Mouse (Mus musculus): ENCODE data around the gene Sh3tc1. TPM values are rescaled to one million over a fixed set of nuclear protein-coding genes. Genes with fewer than 3 reads are reported as not detected.
A peak's percentile ranks its signal among the peaks of the same experiment; 100 is the strongest.

Gene Sh3tc1
- polyA plus RNA-seq, 1 experiment from 2014 or later = 10.4 TPM

- H3K36me3 ChIP-seq = no peaks in the 10 kb centered on the region
- H3K9me3 ChIP-seq (replicated peaks) = no peaks in the 10 kb centered on the region
- no peak for ATAC-seq (ENCODE audit: insufficient number of reproducible peaks, low FRiP score)
- H3K27me3 ChIP-seq (replicated peaks) = peaks cover 26% of the 10 kb centered on the region
- H3K4me3 ChIP-seq = no peak overlapping the region
- no peak overlapping the region for H3K4me2 ChIP-seq
- no peak overlapping the region for H3K9ac ChIP-seq
- no peak overlapping the region for H3K27ac ChIP-seq (ENCODE audit: poor library complexity, severe bottlenecking)
- 35% methylated on average over 3 of the region's 3 CpGs for WGBS
- peaks cover 56% of the 10 kb centered on the region for H3K4me1 ChIP-seq (replicated peaks)
Observed at GRCm38 (mm10) chr5:35685079-35685478, 54.7 kb downstream of the Sh3tc1 start.

GRCm38 (mm10) chr5:35680958-35681357 lies 58.8 kb downstream of the Sh3tc1 start:
- no peaks in the 10 kb centered on the region for H3K9me3 ChIP-seq (replicated peaks)
- H3K4me2 ChIP-seq = no peak overlapping the region
- 50% methylated on average over 2 of the region's 2 CpGs for WGBS
- no peak overlapping the region for H3K27ac ChIP-seq (ENCODE audit: poor library complexity, severe bottlenecking)
- no peak for ATAC-seq (ENCODE audit: insufficient number of reproducible peaks, low FRiP score)
- peaks cover 65% of the 10 kb centered on the region for H3K27me3 ChIP-seq (replicated peaks)
- peaks cover 29% of the 10 kb centered on the region for H3K4me1 ChIP-seq (replicated peaks)
- no peaks in the 10 kb centered on the region for H3K36me3 ChIP-seq
- H3K9ac ChIP-seq = no peak overlapping the region
- no peak overlapping the region for H3K4me3 ChIP-seq

- Histone ChIP-seq H3K9ac (peak within 1 kb of the TSS; percentile 69), H3K36me3 (no peaks in the 10 kb centered on the region), H3K4me3 (peak within 1 kb of the TSS; percentile 48), H3K4me1 (replicated peaks) (peaks cover 16% of the 10 kb centered on the region), H3K4me2 (peak within 1 kb of the TSS; percentile 84), H3K27ac (ENCODE audit: poor library complexity, severe bottlenecking) (no peak within 1 kb of the TSS), H3K27me3 (replicated peaks) (peaks cover 65% of the 10 kb centered on the region), H3K9me3 (replicated peaks) (no peaks in the 10 kb centered on the region)
- ATAC-seq (ENCODE audit: insufficient number of reproducible peaks, low FRiP score) = peak; percentile 44; the same call in 1 of the 2 replicates
- 9% methylated on average over 42 of the region's 42 CpGs for WGBS
Observed at GRCm38 (mm10) chr5:35679256-35680155, 60.3 kb downstream of the Sh3tc1 start, which contains the start of gene Htra3. Gene Htra3 (minus strand): TSS chr5:35679782.

- Histone ChIP-seq H3K4me2 (no peak overlapping the region), H3K27me3 (replicated peaks) (peaks cover 57% of the 10 kb centered on the region), H3K9me3 (replicated peaks) (no peaks in the 10 kb centered on the region), H3K4me3 (no peak overlapping the region), H3K36me3 (no peaks in the 10 kb centered on the region), H3K9ac (no peak overlapping the region), H3K4me1 (replicated peaks) (peaks cover 37% of the 10 kb centered on the region), H3K27ac (ENCODE audit: poor library complexity, severe bottlenecking) (no peak overlapping the region)
- ATAC-seq (ENCODE audit: insufficient number of reproducible peaks, low FRiP score) = no peak
- 69% methylated on average over 7 of the region's 7 CpGs for WGBS
Observed at GRCm38 (mm10) chr5:35676964-35677363, 62.8 kb downstream of the Sh3tc1 start.

GRCm38 (mm10) chr5:35674081-35674555 lies 65.7 kb downstream of the Sh3tc1 start:
- Histone ChIP-seq H3K4me3 (no peak overlapping the region), H3K27ac (ENCODE audit: poor library complexity, severe bottlenecking) (peak overlapping the region; percentile 59), H3K9me3 (replicated peaks) (no peaks in the 10 kb centered on the region), H3K4me1 (replicated peaks) (peaks cover 61% of the 10 kb centered on the region), H3K9ac (no peak overlapping the region), H3K36me3 (no peaks in the 10 kb centered on the region), H3K4me2 (no peak overlapping the region), H3K27me3 (replicated peaks) (peaks cover 30% of the 10 kb centered on the region)
- WGBS = 25% methylated on average over 4 of the region's 4 CpGs
- no peak for ATAC-seq (ENCODE audit: insufficient number of reproducible peaks, low FRiP score)

GRCm38 (mm10) chr5:35673086-35673485 lies 66.7 kb downstream of the Sh3tc1 start:
- Histone ChIP-seq H3K4me2 (no peak overlapping the region), H3K4me1 (replicated peaks) (peaks cover 59% of the 10 kb centered on the region), H3K9me3 (replicated peaks) (no peaks in the 10 kb centered on the region), H3K36me3 (no peaks in the 10 kb centered on the region), H3K27me3 (replicated peaks) (peaks cover 22% of the 10 kb centered on the region), H3K4me3 (no peak overlapping the region), H3K9ac (no peak overlapping the region), H3K27ac (ENCODE audit: poor library complexity, severe bottlenecking) (peak overlapping the region; percentile 59)
- WGBS = 50% methylated on average over 7 of the region's 7 CpGs
- ATAC-seq (ENCODE audit: insufficient number of reproducible peaks, low FRiP score) = peak; percentile 59

GRCm38 (mm10) chr5:35672581-35672980 lies 67.2 kb downstream of the Sh3tc1 start:
- H3K4me2 ChIP-seq = no peak overlapping the region
- peaks cover 59% of the 10 kb centered on the region for H3K4me1 ChIP-seq (replicated peaks)
- no peak overlapping the region for H3K4me3 ChIP-seq
- peaks cover 17% of the 10 kb centered on the region for H3K27me3 ChIP-seq (replicated peaks)
- H3K9ac ChIP-seq = 0 out of 2 replicates have a peak overlapping the region, but pooled peaks have one; percentile 0
- WGBS = 44% methylated on average over 1 of the region's 1 CpGs
- H3K9me3 ChIP-seq (replicated peaks) = no peaks in the 10 kb centered on the region
- no peak overlapping the region for H3K27ac ChIP-seq (ENCODE audit: poor library complexity, severe bottlenecking)
- ATAC-seq (ENCODE audit: insufficient number of reproducible peaks, low FRiP score) = no peak
- H3K36me3 ChIP-seq = no peaks in the 10 kb centered on the region

- Histone ChIP-seq H3K4me2 (no peak overlapping the region; the same call in 1 of the 2 replicates), H3K9ac (no peak overlapping the region), H3K27ac (ENCODE audit: poor library complexity, severe bottlenecking) (peak overlapping the region; percentile 4; the same call in 1 of the 2 replicates)
Observed at GRCm38 (mm10) chr5:35671474-35671891, 68.3 kb downstream of the Sh3tc1 start.

GRCm38 (mm10) chr5:35670412-35670801 lies 69.4 kb downstream of the Sh3tc1 start:
- 36% methylated on average over 6 of the region's 6 CpGs for WGBS
- Histone ChIP-seq H3K9me3 (replicated peaks) (no peaks in the 10 kb centered on the region), H3K36me3 (no peaks in the 10 kb centered on the region), H3K4me1 (replicated peaks) (peaks cover 67% of the 10 kb centered on the region), H3K4me3 (no peak overlapping the region), H3K9ac (no peak overlapping the region), H3K27ac (ENCODE audit: poor library complexity, severe bottlenecking) (no peak overlapping the region), H3K27me3 (replicated peaks) (0 out of 2 replicates have a peak, but pooled peaks cover 3% of the 10 kb centered on the region), H3K4me2 (no peak overlapping the region)
- ATAC-seq (ENCODE audit: insufficient number of reproducible peaks, low FRiP score) = no peak

More at GRCm38 (mm10) chr5:35671474-35671891, 68.3 kb downstream of the Sh3tc1 start:
- H3K36me3 ChIP-seq = no peaks in the 10 kb centered on the region
- peaks cover 6% of the 10 kb centered on the region for H3K27me3 ChIP-seq (replicated peaks)
- peaks cover 67% of the 10 kb centered on the region for H3K4me1 ChIP-seq (replicated peaks)
- ATAC-seq (ENCODE audit: insufficient number of reproducible peaks, low FRiP score) = no peak
- no peak overlapping the region for H3K4me3 ChIP-seq
- WGBS = 37% methylated on average over 9 of the region's 9 CpGs
- H3K9me3 ChIP-seq (replicated peaks) = no peaks in the 10 kb centered on the region

GRCm38 (mm10) chr5:35669747-35670411 lies 69.9 kb downstream of the Sh3tc1 start:
- no peak for ATAC-seq (ENCODE audit: insufficient number of reproducible peaks, low FRiP score)
- H3K4me1 ChIP-seq (replicated peaks) = peaks cover 67% of the 10 kb centered on the region

GRCm38 (mm10) chr5:35666152-35666551 lies 73.6 kb downstream of the Sh3tc1 start:
- WGBS = 84% methylated on average over 7 of the region's 7 CpGs
- H3K36me3 ChIP-seq = no peaks in the 10 kb centered on the region
- peaks cover 12% of the 10 kb centered on the region; the same call in 1 of the 2 replicates for H3K27me3 ChIP-seq (replicated peaks)
- no peak overlapping the region for H3K4me3 ChIP-seq
- no peak for ATAC-seq (ENCODE audit: insufficient number of reproducible peaks, low FRiP score)
- no peak overlapping the region for H3K9ac ChIP-seq
- H3K4me1 ChIP-seq (replicated peaks) = peaks cover 34% of the 10 kb centered on the region
- H3K27ac ChIP-seq (ENCODE audit: poor library complexity, severe bottlenecking) = no peak overlapping the region
- H3K4me2 ChIP-seq = no peak overlapping the region
- H3K9me3 ChIP-seq (replicated peaks) = no peaks in the 10 kb centered on the region

More at GRCm38 (mm10) chr5:35669747-35670411, 69.9 kb downstream of the Sh3tc1 start:
- Histone ChIP-seq H3K27me3 (replicated peaks) (0 out of 2 replicates have a peak, but pooled peaks cover 3% of the 10 kb centered on the region), H3K9me3 (replicated peaks) (no peaks in the 10 kb centered on the region), H3K27ac (ENCODE audit: poor library complexity, severe bottlenecking) (no peak overlapping the region), H3K4me2 (no peak overlapping the region), H3K9ac (no peak overlapping the region), H3K36me3 (no peaks in the 10 kb centered on the region), H3K4me3 (no peak overlapping the region)
- 21% methylated on average over 11 of the region's 11 CpGs for WGBS
